Comparison of ENCODE assay signal across 8 mouse cellular contexts in genomic region chr1:153898989-153899730, GRCm38 (mm10). TPM values are rescaled to one million over a fixed set of nuclear protein-coding genes. Genes with fewer than 3 reads are reported as not detected.
DNase-seq lines count a peak whose midpoint lies in the region; ATAC-seq and TF ChIP-seq lines count a peak whose summit lies in the region.

No protein-coding gene starts in this region.

- H3K9me3 ChIP-seq in limb, embryonic 15.5 days = no peaks in the 10 kb centered on the region

- no peak for DNase-seq in frontal cortex, postnatal 25 days (ENCODE audit: low spot score in 2 of 2)
- DNase-seq in frontal cortex, adult 2 months (ENCODE audit: extremely low spot score in 1 of 2, low spot score in 1 of 2) = no peak
- no peak for DNase-seq in layer of hippocampus, adult 18-20 months (ENCODE audit: low spot score in 2 of 2)

- H3K79me3 ChIP-seq in C2C12 (ENCODE audit: low read depth) = no peaks in the 10 kb centered on the region

- H3K27ac ChIP-seq in embryonic fibroblast, embryonic 13.5 days (ENCODE audit: insufficient read depth, low read length) = no peak overlapping the region
- peak overlapping the region; percentile 97 for H3K27ac ChIP-seq in limb, embryonic 15.5 days

- H3K4me2 ChIP-seq in limb, embryonic 15.5 days = peak overlapping the region; percentile 82

- TF ChIP-seq POLR2A in embryonic fibroblast, embryonic 13.5 days (IDR thresholded peaks at IDR 0.05; ENCODE audit: low read depth, low read length) = no peak; the same call in 1 of the 2 replicates

- no peak for TF ChIP-seq CTCF in C2C12 (IDR thresholded peaks at IDR 0.05; ENCODE audit: control insufficient read depth, insufficient read depth, insufficient read length)
- no peak for TF ChIP-seq CTCF in embryonic fibroblast, embryonic 13.5 days (IDR thresholded peaks at IDR 0.05; ENCODE audit: borderline replicate concordance, insufficient read depth, low read length)

- no peaks in the 10 kb centered on the region for H3K79me2 ChIP-seq in C2C12 (ENCODE audit: control insufficient read depth, insufficient read depth)

- no peak overlapping the region for H3ac ChIP-seq in C2C12 (ENCODE audit: control insufficient read depth, insufficient read length, low read depth)

- peaks cover 9% of the 10 kb centered on the region for H3K36me3 ChIP-seq in C2C12 (ENCODE audit: control insufficient read depth, insufficient read depth)
- H3K36me3 ChIP-seq in limb, embryonic 15.5 days = peaks cover 15% of the 10 kb centered on the region

- ATAC-seq in frontal cortex, adult (ENCODE audit: low TSS enrichment) = peak; percentile 6; the same call in 1 of the 2 replicates
- ATAC-seq in limb, embryonic 15.5 days (ENCODE audit: insufficient number of reproducible peaks, low FRiP score, low TSS enrichment, low read depth) = no peak
- no peak for ATAC-seq in megakaryocyte-erythroid progenitor cell, adult 5-6 weeks (replicated peaks; ENCODE audit: low FRiP score, low TSS enrichment, poor library complexity, severe bottlenecking)

- peak overlapping the region; percentile 18 for H3K4me3 ChIP-seq in C2C12 (ENCODE audit: insufficient read depth, poor library complexity, severe bottlenecking)
- H3K4me3 ChIP-seq in embryonic fibroblast, embryonic 13.5 days (ENCODE audit: insufficient read depth, low read length) = peak overlapping the region; percentile 64
- peak overlapping the region; percentile 79 for H3K4me3 ChIP-seq in limb, embryonic 15.5 days

- H3K27me3 ChIP-seq in C2C12 (ENCODE audit: control insufficient read depth, insufficient read depth, insufficient read length) = peaks cover under 1% of the 10 kb centered on the region
- no peaks in the 10 kb centered on the region for H3K27me3 ChIP-seq in limb, embryonic 15.5 days

- 18% methylated on average over 22 of the region's 22 CpGs for WGBS in limb, embryonic 15.5 days

- H3K4me1 ChIP-seq in embryonic fibroblast, embryonic 13.5 days (ENCODE audit: control insufficient read depth, insufficient read depth, low read length) = peaks cover 2% of the 10 kb centered on the region
- H3K4me1 ChIP-seq in limb, embryonic 15.5 days = peaks cover 28% of the 10 kb centered on the region

- H3K9ac ChIP-seq in limb, embryonic 15.5 days = peak overlapping the region; percentile 84

TF ChIP-seq in C2C12, 6 proteins besides CTCF, POLR2A, EP300 and RAD21:
- TF ChIP-seq CEBPB (IDR thresholded peaks at IDR 0.05; ENCODE audit: low read depth) (no peak), USF1 (IDR thresholded peaks at IDR 0.05; ENCODE audit: low read depth) (no peak), MAX (IDR thresholded peaks at IDR 0.05) (no peak), MYOG (IDR thresholded peaks at IDR 0.05; ENCODE audit: control insufficient read depth, extremely low read depth, insufficient read length) (no peak), MYOD1 (IDR thresholded peaks at IDR 0.05; ENCODE audit: control insufficient read depth, insufficient read length, low read depth) (no peak), FOSL1 (IDR thresholded peaks at IDR 0.05; ENCODE audit: insufficient read depth, low read length, poor library complexity, severe bottlenecking) (no peak)

RNA-seq across cellular contexts. Expression of gene Glul, which starts 0.6 kb away (rescaled TPM):
- 31.6 TPM for polyA plus RNA-seq in C2C12 (2012; fragmentation: generic; extraction: Trizol)
- polyA plus RNA-seq in embryonic fibroblast, embryonic 13.5 days (2011; ENCODE audit: insufficient read length, low read depth, missing spikeins) = 19.1 and 20.6 TPM in 2 replicates
- 88.4 and 93.1 TPM in 2 replicates for polyA plus RNA-seq in limb, embryonic 15.5 days (2015; fragmentation: Nextera tagmentation; extraction: Ambion mirVana)
- 2,150 and 2,715 TPM in 2 replicates for polyA plus RNA-seq in frontal cortex, adult 2 months (2012; rRNA removed)
- total RNA-seq in megakaryocyte-erythroid progenitor cell, adult 5-6 weeks (2014; fragmentation: Nextera tagmentation) = 49.6 and 116 TPM in 2 replicates
- total RNA-seq in megakaryocyte-erythroid progenitor cell, adult 5-6 weeks (2017) = 74.8 and 98.1 TPM in 2 replicates
- total RNA-seq in layer of hippocampus, adult 18-20 months (2021) = 1,000 to 10,000 TPM; 2,043 to 2,070 TPM

RNA-seq across cellular contexts. Expression of gene Teddm2, which starts 0.9 kb away (rescaled TPM):
- polyA plus RNA-seq in C2C12 (2012; fragmentation: generic; extraction: Trizol) = 0.06 TPM
- not detected in 2 replicates for polyA plus RNA-seq in embryonic fibroblast, embryonic 13.5 days (2011; ENCODE audit: insufficient read length, low read depth, missing spikeins)
- polyA plus RNA-seq in limb, embryonic 15.5 days (2015; fragmentation: Nextera tagmentation; extraction: Ambion mirVana) = 0.35 and 0.78 TPM in 2 replicates
- 3.1 and 3.4 TPM in 2 replicates for polyA plus RNA-seq in frontal cortex, adult 2 months (2012; rRNA removed)
- 0.15 TPM in 1 of 2 replicates, not detected in the other for total RNA-seq in megakaryocyte-erythroid progenitor cell, adult 5-6 weeks (2014; fragmentation: Nextera tagmentation)
- 1.1 TPM in 1 of 2 replicates, not detected in the other for total RNA-seq in megakaryocyte-erythroid progenitor cell, adult 5-6 weeks (2017)
- 1 to 10 TPM; 1.7 to 2.4 TPM for total RNA-seq in layer of hippocampus, adult 18-20 months (2021)

RNA-seq across cellular contexts. Expression of gene Teddm1a, which starts 7.6 kb away (rescaled TPM):
- polyA plus RNA-seq in C2C12 (2012; fragmentation: generic; extraction: Trizol) = not detected
- not detected in 2 replicates for polyA plus RNA-seq in embryonic fibroblast, embryonic 13.5 days (2011; ENCODE audit: insufficient read length, low read depth, missing spikeins)
- polyA plus RNA-seq in limb, embryonic 15.5 days (2015; fragmentation: Nextera tagmentation; extraction: Ambion mirVana) = not detected in 2 replicates
- polyA plus RNA-seq in frontal cortex, adult 2 months (2012; rRNA removed) = 0.06 TPM in 1 of 2 replicates, not detected in the other
- not detected in 2 replicates for total RNA-seq in megakaryocyte-erythroid progenitor cell, adult 5-6 weeks (2014; fragmentation: Nextera tagmentation)
- total RNA-seq in megakaryocyte-erythroid progenitor cell, adult 5-6 weeks (2017) = not detected in 2 replicates
- not detected for total RNA-seq in layer of hippocampus, adult 18-20 months (2021)

RNA-seq across cellular contexts. Expression of gene Teddm1b, which starts 25.0 kb away (rescaled TPM):
- polyA plus RNA-seq in C2C12 (2012; fragmentation: generic; extraction: Trizol) = 0.01 TPM
- not detected in 2 replicates for polyA plus RNA-seq in embryonic fibroblast, embryonic 13.5 days (2011; ENCODE audit: insufficient read length, low read depth, missing spikeins)
- 0.08 and 0.16 TPM in 2 replicates for polyA plus RNA-seq in limb, embryonic 15.5 days (2015; fragmentation: Nextera tagmentation; extraction: Ambion mirVana)
- 0.04 TPM in 1 of 2 replicates, not detected in the other for polyA plus RNA-seq in frontal cortex, adult 2 months (2012; rRNA removed)
- total RNA-seq in megakaryocyte-erythroid progenitor cell, adult 5-6 weeks (2014; fragmentation: Nextera tagmentation) = not detected in 2 replicates
- total RNA-seq in megakaryocyte-erythroid progenitor cell, adult 5-6 weeks (2017) = not detected in 2 replicates
- not detected for total RNA-seq in layer of hippocampus, adult 18-20 months (2021)

RNA-seq across cellular contexts. Expression of gene Rgsl1, which starts 55.2 kb away (rescaled TPM):
- not detected for polyA plus RNA-seq in C2C12 (2012; fragmentation: generic; extraction: Trizol)
- polyA plus RNA-seq in embryonic fibroblast, embryonic 13.5 days (2011; ENCODE audit: insufficient read length, low read depth, missing spikeins) = not detected in 2 replicates
- polyA plus RNA-seq in limb, embryonic 15.5 days (2015; fragmentation: Nextera tagmentation; extraction: Ambion mirVana) = 0.13 and 0.19 TPM in 2 replicates
- polyA plus RNA-seq in frontal cortex, adult 2 months (2012; rRNA removed) = 3.7 and 4.1 TPM in 2 replicates
- 0.62 TPM in 1 of 2 replicates, not detected in the other for total RNA-seq in megakaryocyte-erythroid progenitor cell, adult 5-6 weeks (2014; fragmentation: Nextera tagmentation)
- not detected in 2 replicates for total RNA-seq in megakaryocyte-erythroid progenitor cell, adult 5-6 weeks (2017)
- under 1 TPM; 0.48 to 0.50 TPM for total RNA-seq in layer of hippocampus, adult 18-20 months (2021)

Comparison
In these comparisons a context has a peak if more than half of its experiments do, and no peak if none do; other contexts are left out.
1. H3K4me3 ChIP-seq: peak in every context shown above with its lines; median percentile 79 in limb, embryonic 15.5 days; 64 in embryonic fibroblast, embryonic 13.5 days; 18 in C2C12.
2. RNA of gene Glul, which starts 0.6 kb away (polyA plus RNA-seq): 2,150 to 2,715 TPM in frontal cortex, adult 2 months; 88.4 to 93.1 TPM in limb, embryonic 15.5 days, 31.6 TPM in C2C12 (single experiment) and 19.1 to 20.6 TPM in embryonic fibroblast, embryonic 13.5 days; every median in the first group is over 10 times any median in the second.